Mouse (Mus musculus) cerebellum, postnatal 25 days (tissue): ENCODE results near the gene Vmn1r1.
"Not testable (repeated sequence)": the region's sequence is repeated elsewhere in the genome, so short reads cannot be mapped to it uniquely, and the experiment has no call there.

Experiments used
- DNase-seq, 2 experiments: peaks; one replicate each; pipeline ENCODE4 v3.0.0; 2021; ENCODE audit warnings: mixed read lengths in 2 of 2

The Vmn1r1 gene

GRCm38 (mm10) chr1:182164386-182164785 is at the start of gene Vmn1r1:
Gene Vmn1r1, minus strand, starts transcription at chr1:182164486.
- DNase-seq, result no peak

- no peak for DNase-seq
Observed at GRCm38 (mm10) chr1:182210322-182210721, 46.0 kb upstream of the Vmn1r1 start.

- DNase-seq, result no peak
Observed at GRCm38 (mm10) chr1:182192581-182192980, 28.3 kb upstream of the Vmn1r1 start.

GRCm38 (mm10) chr1:182191816-182192545 is 27.7 kb upstream of the Vmn1r1 start:
- DNase-seq, result no peak

- DNase-seq, result no peak
Observed at GRCm38 (mm10) chr1:182191181-182191580, 26.9 kb upstream of the Vmn1r1 start.

- no peak for DNase-seq
Observed at GRCm38 (mm10) chr1:182189669-182190440, 25.6 kb upstream of the Vmn1r1 start.

- DNase-seq, result not testable (repeated sequence)
Observed at GRCm38 (mm10) chr1:182182449-182182848, 18.2 kb upstream of the Vmn1r1 start.

- DNase-seq, result no peak
Observed at GRCm38 (mm10) chr1:182181456-182182305, 17.4 kb upstream of the Vmn1r1 start.

- DNase-seq, result not testable (repeated sequence)
Observed at GRCm38 (mm10) chr1:182176985-182177384, 12.7 kb upstream of the Vmn1r1 start.

- DNase-seq, result not testable (repeated sequence)
Observed at GRCm38 (mm10) chr1:182170206-182170605, 5.9 kb upstream of the Vmn1r1 start.

GRCm38 (mm10) chr1:182162951-182163350 is 1.3 kb downstream of the Vmn1r1 start:
- no peak for DNase-seq

- DNase-seq, result no peak
Observed at GRCm38 (mm10) chr1:182159575-182159974, 4.7 kb downstream of the Vmn1r1 start.

- DNase-seq, result no peak
Observed at GRCm38 (mm10) chr1:182157734-182158133, 6.6 kb downstream of the Vmn1r1 start.

GRCm38 (mm10) chr1:182149966-182150365 is 14.3 kb downstream of the Vmn1r1 start:
- no peak for DNase-seq

GRCm38 (mm10) chr1:182148864-182149514 is 15.3 kb downstream of the Vmn1r1 start:
- DNase-seq, result no peak

GRCm38 (mm10) chr1:182145546-182145945 is 18.7 kb downstream of the Vmn1r1 start:
- DNase-seq, result no peak

- DNase-seq, result no peak
Observed at GRCm38 (mm10) chr1:182143288-182143687, 21.0 kb downstream of the Vmn1r1 start.

GRCm38 (mm10) chr1:182142725-182143124 is 21.6 kb downstream of the Vmn1r1 start:
- no peak for DNase-seq

GRCm38 (mm10) chr1:182140370-182140769 is 23.9 kb downstream of the Vmn1r1 start:
- DNase-seq, result peak; percentile 89 to 92

- DNase-seq, result no peak
Observed at GRCm38 (mm10) chr1:182139937-182140336, 24.3 kb downstream of the Vmn1r1 start.

GRCm38 (mm10) chr1:182138172-182138571 is 26.1 kb downstream of the Vmn1r1 start:
- DNase-seq, result no peak
